Mouse (Mus musculus): Measurements from ENCODE around the gene 1520401A03Rik.
"Not testable (repeated sequence)": the region's sequence is repeated elsewhere in the genome, so short reads cannot be mapped to it uniquely, and the experiment has no call there.

Gene 1520401A03Rik

DNA sequence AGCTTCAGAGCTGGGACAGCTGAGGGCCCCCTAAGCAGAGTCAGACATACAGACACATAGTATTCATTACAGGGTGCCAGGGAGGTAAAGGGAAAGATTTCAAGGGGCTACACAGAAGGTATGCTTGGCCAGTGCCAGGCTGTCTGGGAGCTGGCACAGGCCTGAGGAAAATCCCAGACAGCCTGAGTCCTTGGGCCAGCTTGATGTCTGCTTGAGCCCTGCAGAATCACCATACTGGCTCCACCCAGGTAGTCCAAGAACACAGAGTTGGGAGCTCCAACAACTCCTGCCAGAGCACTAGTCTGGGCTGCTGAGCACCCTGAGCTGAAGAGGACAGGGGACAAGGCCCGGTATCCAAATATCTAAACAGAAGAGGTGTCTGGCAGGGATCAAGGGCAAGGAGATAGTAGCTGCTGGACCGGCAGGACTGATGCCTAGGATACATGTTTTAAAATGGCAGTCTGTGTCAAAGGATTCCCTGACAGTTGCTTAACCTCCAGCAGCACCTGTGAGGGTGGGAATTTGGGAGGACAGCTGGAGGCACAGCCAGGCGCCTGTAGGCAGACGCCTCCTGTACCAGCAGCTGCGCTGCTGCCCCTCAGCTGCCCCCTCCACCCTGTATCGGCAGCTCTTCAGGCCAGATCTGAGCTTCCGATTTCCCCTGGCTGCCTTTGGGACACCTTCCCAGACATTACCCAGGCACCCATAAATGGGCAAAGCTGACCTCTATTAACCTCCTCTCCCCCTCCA is at the start of gene 1520401A03Rik:
Gene 1520401A03Rik (minus strand): TSS at position 408 of the 750 bp plus-strand sequence.
- DNase-seq (ENCODE audit: low read depth, low spot score): no peak

GRCm38 (mm10) chr17:23772219-23772556 is 49.6 kb upstream of the 1520401A03Rik start:
- DNase-seq (ENCODE audit: low read depth, low spot score): not testable (repeated sequence)

- DNase-seq (ENCODE audit: low read depth, low spot score): peak; percentile 99
Observed at GRCm38 (mm10) chr17:23771284-23772218, 49.0 kb upstream of the 1520401A03Rik start, which contains the start of gene Flywch1. Flywch1 (minus strand) TSS chr17:23771602.

GRCm38 (mm10) chr17:23770896-23771283 is 48.3 kb upstream of the 1520401A03Rik start:
- DNase-seq (ENCODE audit: low read depth, low spot score): no peak

- DNase-seq (ENCODE audit: low read depth, low spot score): no peak
Observed at GRCm38 (mm10) chr17:23770493-23770892, 47.9 kb upstream of the 1520401A03Rik start.

DNA sequence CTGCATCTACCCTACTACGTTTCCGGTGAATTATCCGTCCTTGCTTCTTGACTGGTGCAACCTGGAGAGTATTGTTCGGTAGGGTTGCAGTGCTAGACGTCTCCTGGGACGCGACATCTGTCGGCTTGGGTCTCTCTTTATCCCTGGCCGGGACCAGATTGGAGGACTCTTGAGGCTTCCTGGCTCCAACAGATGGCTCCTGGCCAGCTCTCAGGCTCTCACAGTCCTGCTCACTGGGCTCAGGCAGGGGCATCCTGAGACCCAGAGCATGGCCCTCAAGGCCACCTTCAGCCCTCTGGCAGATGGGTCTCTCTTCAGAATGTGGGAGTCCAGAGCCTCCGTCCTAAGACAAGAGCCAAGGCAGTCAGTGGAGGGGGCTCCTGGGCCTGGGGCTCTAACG is 40.4 kb upstream of the 1520401A03Rik start:
- no peak for DNase-seq (ENCODE audit: low read depth, low spot score)

DNA sequence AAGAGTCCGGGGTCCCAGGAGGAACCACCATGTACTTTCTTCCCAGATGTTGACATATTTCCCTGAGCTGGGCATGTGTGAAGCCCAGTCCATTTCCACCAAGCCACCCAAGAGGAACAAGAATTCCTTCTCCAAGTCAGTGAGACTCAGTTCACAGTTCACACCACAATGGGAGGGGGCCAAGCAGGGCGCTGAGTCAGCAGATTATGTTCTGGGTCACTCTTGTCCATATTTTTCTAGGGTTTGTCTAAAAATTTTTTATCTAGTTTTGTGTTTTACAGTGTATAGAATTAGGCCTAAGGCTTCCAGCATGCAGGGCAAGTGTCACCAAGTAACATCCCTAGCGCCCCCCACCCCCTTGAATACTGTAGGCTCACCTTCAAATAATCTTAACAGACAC is 38.6 kb upstream of the 1520401A03Rik start:
- no peak for DNase-seq (ENCODE audit: low read depth, low spot score)

DNA sequence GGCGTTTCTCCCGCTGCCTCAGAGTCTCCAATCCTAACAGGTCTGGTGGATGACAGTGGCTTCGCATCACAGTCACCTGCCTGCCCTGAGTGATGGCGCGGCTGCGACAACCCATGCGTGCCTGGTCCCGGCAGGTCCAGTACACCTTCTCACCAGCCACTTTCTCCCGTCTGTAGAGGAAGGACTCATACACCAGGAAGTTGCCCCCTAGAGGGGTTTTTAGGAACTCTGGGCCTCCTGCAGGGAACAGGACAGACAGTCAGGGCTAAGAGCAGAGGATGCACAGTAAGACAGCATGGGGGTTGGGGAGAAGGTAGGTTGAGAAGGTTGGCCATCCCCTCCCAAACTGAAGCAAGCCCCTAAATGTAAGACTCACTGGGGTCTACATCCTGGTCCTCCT is 37.6 kb upstream of the 1520401A03Rik start:
- DNase-seq (ENCODE audit: low read depth, low spot score): no peak

DNA sequence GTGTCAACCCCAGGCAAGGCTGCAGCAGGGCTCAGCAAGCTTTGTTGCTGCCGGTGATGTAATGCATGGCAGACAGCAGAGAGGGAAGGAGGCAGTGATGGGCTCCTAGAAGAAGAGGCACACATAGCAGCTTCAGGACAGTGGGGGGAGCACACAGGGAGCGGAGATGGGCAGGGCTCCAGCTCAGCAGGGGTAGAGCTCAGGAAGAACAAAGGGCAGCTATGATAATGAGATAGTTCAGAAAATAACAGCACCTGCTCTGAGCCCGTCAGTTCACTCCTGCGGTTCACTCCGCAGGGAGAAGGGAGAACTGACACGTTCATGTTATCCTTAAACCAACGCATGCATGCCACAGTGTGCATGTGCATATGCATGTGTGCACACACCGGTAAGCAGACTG is 36.2 kb upstream of the 1520401A03Rik start:
- DNase-seq (ENCODE audit: low read depth, low spot score): no peak

DNA sequence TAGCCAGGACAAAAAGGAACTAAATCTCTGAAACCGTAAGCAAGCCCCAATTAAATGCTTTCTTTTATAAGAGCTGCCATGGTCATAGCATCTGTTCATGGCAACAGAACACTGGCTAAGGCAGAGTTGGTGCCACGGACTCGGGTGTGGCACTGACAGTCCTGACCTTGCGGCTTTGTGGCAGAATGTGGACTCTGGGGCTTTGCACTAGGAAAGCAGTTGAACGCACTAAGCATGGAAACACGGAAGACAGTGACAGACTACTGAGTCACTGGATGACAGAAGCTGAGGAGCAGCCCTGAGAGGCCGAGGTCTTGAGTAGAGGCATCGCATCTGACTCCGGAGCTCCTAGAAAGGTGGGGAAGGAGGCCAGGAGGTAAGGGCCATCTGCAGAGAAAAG is 35.0 kb upstream of the 1520401A03Rik start:
- DNase-seq (ENCODE audit: low read depth, low spot score): no peak

GRCm38 (mm10) chr17:23755689-23756088 is 33.1 kb upstream of the 1520401A03Rik start:
- DNase-seq (ENCODE audit: low read depth, low spot score): no peak

DNA sequence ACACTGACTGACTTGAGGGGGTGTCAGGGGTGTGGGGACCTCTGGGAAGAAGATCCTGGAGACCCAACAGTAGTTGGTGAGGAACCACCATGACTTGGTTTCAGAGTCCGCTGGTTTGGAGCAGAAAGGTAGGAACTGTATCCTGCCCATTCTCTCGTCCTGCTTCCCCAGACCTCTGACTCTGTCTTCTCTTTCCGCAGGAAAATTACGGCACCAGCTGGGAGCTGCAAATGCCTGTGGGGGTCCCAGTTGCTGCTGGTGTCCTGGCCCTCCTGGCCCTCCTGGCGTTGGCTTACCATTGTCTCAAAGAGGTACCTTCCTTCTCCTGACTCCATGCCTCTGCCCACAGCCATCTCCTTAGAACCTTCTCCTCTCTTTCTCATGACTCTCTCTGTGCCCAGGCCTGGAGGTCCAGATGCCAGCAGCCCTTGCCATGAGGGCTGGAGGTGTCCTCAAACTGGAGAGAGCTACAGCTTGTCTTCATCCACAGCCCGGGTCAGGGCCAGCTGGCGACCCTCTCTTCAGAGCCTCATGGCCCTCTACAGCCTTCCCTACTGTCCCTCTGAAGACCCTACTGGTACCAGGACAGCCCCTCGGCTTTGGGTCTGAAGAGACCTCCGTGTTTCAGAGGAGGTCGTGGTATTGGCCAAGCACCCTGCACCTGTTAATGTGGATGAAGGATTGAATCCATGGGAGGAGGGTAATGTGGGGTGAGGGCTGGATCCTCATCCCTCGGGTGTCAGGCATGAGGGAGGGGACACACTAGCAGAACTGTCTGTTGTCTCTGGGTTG is 27.0 kb upstream of the 1520401A03Rik start:
- DNase-seq (ENCODE audit: low read depth, low spot score): no peak

DNA sequence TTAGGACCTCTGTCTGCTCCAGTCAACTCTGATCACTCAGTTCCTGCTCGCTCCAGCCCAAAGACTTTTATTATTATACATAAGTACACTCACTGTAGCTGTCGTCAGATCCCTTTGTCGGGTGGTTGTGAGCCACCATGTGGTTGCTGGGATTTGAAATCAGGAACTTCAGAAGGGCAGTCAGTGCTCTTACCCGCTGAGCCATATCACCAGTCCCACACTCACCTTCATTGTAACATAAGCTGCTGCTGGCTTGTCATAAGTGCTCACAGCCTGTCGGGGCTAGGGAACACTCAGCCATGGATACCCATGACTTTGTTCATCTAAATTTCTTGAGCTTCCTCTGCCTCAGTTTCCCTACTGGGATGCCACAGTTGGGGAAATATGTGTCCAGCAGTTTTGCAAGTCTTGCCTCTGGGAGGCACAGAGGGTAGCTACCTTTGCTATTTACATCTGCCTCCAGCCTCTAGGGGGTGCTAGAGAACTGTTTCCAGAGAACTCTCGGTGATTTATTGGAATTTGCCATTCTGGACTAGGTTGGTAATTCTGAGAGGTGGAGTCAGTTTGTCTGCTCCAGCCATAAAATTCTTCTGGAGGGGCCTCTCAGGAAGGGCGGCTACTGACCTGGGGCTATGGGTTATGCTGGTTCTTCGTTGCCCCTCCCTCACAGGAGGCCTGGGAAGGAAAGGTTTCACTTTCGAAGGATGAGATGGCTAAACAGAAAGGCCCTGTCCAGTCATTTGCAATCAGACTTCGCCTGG is 26.2 kb upstream of the 1520401A03Rik start:
- peak; percentile 75 for DNase-seq (ENCODE audit: low read depth, low spot score)

DNA sequence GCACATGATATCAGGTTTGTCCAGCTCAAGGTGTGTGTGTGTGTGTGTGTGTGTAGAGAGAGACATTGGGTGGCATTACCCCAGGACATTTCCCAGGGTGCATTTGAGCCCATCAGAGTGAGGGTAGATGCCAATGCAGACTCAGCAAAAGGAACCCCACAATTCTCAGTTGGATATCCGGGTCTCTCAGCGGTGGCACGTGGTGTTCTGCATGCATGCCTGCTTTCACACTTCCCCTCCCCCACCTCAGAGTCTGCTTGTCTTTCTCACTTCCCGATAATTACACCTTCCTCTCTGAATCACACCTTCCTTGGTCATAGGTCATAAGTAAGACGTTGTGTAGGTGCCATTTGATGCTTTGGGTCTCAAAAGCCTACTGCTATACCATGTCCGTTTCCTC is 25.4 kb upstream of the 1520401A03Rik start:
- DNase-seq (ENCODE audit: low read depth, low spot score): no peak

- no peak for DNase-seq (ENCODE audit: low read depth, low spot score)
Observed at GRCm38 (mm10) chr17:23747471-23747870, 24.9 kb upstream of the 1520401A03Rik start.

- DNase-seq (ENCODE audit: low read depth, low spot score): no peak
Observed at GRCm38 (mm10) chr17:23746767-23747166, 24.2 kb upstream of the 1520401A03Rik start.

- no peak for DNase-seq (ENCODE audit: low read depth, low spot score)
Observed at GRCm38 (mm10) chr17:23746311-23746710, 23.7 kb upstream of the 1520401A03Rik start.

- no peak for DNase-seq (ENCODE audit: low read depth, low spot score)
Observed at GRCm38 (mm10) chr17:23745301-23746251, 23.0 kb upstream of the 1520401A03Rik start, which contains the start of gene Kremen2. Kremen2 (minus strand) TSS chr17:23745833.

GRCm38 (mm10) chr17:23744651-23745050 is 22.1 kb upstream of the 1520401A03Rik start:
- DNase-seq (ENCODE audit: low read depth, low spot score): no peak

DNA sequence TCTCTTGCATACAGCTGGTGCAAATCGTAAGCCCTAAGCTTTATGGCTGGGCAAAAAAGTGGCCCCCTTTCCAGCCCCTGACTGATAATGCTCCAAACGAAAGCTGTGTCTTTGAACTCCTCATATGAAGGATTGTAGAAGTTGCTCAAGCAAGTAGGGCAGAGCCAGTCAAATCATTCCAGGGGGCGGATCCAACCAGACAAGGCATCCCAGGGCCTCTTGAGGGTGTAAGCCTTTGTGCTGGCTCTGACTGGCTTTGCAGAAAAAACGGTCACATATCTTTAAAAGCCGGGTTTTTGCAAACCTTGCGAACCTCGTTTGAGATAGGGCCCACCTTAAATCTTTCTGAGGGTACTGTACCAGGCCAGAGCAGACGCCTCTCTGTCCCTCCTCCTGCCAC is 21.5 kb upstream of the 1520401A03Rik start:
- DNase-seq (ENCODE audit: low read depth, low spot score): no peak

Measured in skeletal muscle tissue, adult 2 months (tissue).